Mouse (Mus musculus): ENCODE results near the gene Gyg.

DNA sequence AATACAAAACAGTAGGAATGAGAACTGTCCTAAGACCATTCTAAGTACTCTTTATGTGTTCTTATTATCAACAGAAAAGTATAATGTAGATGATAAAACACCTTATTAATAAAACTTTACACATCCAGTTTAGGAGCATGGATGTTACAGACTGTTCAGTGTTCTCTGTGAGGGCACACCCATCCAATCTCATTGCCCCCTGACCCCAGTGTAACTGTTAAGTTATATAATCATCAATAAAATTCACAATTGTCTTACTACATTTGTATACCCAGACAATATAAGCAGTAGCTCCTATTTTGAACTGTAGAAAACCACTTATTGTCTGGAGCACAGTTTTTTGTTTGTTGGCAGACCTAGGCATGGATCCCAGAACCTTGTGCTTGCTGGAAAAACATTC lies 13.9 kb downstream of the Gyg start:
- TF ChIP-seq CTCF (IDR thresholded peaks at IDR 0.05; ENCODE audit: low read depth, low read length) (no peak), GATA2 (IDR thresholded peaks at IDR 0.05; ENCODE audit: borderline replicate concordance, low read depth, low read length) (no peak), TAL1 (conservative IDR thresholded peaks at IDR 0.05; ENCODE audit: low read depth, low read length) (no peak), POLR2AphosphoS5 (IDR thresholded peaks at IDR 0.05; ENCODE audit: insufficient replicate concordance, low read depth, low read length) (no peak)

Measured in G1E (cell line).